Mouse (Mus musculus) right cerebral cortex, adult 18-20 months (tissue): ENCODE data around the gene Gm9958.

Source experiments
- DNase-seq: peaks from one replicate; pipeline ENCODE4 v3.0.0; 2022; ENCODE audit warnings: mixed read lengths

Gene Gm9958

DNA sequence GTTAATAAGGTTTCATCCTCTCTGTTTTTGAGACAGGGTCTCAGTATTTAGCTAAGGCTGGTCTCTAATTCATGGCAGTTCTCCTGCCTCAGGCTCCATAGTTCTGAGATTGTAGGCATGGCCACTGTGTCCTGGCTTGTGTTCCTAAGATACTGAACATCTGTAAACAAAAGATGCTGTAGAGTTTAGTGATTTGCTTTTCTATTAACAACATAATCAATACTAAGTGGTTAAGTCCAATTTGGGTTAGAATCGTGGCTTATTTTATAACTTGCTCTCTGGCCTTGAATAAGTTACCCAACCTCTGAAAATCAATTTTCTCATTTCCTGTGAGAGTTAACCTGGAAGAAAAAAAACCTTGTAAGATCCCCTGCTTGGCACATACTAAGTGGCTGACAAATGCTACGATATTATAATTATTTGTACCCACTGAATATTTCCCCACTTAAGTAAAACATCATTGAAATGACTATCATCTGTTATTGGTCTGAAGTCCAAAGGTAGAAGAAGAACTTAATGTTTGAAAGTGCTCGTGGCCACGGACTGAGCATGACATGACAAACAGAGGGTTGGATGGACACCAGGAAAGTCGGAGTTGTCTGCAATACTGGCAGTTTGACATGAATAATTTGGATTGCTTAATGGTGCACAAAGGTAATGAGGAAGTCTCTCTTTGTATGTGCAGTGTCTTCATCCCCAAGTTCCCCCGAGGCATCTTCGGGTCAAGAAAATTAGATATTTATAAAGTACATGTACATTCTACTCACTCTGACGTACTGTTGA is 47.3 kb downstream of the Gm9958 start:
- no peak for DNase-seq

- no peak for DNase-seq
Observed at GRCm38 (mm10) chr5:90414925-90415295, 47.9 kb downstream of the Gm9958 start.
